Mouse (Mus musculus) gastrocnemius, postnatal 10 days (tissue): ENCODE results near the gene Adamts10. TPM values are rescaled to one million over a fixed set of nuclear protein-coding genes. Genes with fewer than 3 reads are reported as not detected.

Source experiments
- DNase-seq: peaks from one replicate; pipeline ENCODE4 v3.0.0; 2021; ENCODE audit warnings: mixed read lengths
- total RNA-seq, 2 experiments: library from RNA; stranded (reverse); gene quantifications; 2 replicates each; pipeline ENCODE4 v1.2.3; 2021

Gene Adamts10
- total RNA-seq, 2 experiments from 2014 or later = 24.1 to 44.4 TPM

DNA sequence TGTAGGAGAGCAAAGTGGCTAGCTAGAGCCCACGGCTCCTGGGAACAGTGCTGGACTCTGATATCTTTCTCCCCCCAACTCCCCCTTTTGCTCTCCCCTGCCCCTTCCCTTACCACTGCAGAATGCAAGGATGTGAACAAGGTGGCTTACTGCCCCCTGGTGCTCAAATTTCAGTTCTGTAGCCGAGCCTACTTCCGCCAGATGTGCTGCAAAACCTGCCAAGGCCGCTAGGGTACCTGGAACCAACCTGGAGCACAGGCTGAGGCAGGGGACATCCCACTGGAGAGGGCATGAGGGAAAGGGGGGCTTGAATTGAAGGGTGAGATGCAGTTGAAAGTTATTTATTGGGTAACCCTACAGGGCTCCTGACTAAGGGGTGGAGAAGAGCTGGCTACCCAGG lies 29.0 kb downstream of the Adamts10 start:
- peak; percentile 43 for DNase-seq

DNA sequence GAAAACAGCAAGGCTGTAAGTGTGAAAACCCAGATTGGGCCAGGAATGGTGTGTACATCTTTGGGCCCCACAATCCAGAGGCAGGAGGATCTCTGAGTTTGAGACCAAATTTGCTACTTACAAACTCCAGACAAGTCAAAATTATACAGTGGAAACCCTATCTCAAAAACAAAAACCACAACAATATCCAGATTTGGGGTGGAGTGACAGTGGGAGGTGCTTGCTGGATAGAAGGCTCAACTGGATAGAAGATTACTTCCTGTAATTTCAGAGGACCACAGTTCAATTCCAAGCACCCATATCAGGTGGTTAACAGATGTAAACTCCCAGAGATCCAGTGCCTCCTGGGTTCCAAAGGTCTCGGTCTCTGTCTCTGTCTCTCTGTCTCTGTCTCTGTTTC lies 30.5 kb downstream of the Adamts10 start:
- DNase-seq = no peak

DNA sequence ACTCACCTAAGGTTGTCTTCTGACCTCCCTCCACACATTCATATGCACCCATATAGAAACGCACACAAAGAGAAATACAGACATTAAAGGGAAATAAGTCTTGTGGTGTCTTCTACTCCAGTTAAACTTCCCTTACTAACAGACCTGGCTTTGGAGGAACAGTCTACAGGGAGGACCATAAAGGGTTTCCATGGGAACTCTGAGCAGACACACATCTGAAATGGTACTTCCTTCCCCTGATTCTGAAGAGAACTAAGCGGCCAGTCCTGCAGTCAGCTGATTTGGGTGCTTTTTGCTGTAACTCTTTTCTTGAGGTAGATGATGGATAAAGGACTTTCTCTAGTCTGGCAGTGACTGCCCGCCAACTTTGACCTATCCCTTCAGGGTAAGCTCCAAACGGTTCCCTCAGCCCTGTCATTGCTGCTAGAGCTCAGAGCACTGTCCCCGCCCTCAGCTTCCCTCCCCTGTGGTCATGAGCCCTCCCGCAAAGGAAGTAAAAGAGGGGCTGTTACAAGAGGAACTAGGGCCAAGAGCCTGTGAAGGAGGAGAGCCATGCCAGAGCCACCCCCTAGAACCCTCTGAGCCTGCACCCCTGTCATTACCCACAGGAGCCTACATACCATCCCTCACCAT lies 31.3 kb downstream of the Adamts10 start, which contains the start of gene Myo1f:
TSS of gene Myo1f (plus strand) at position 485 of the 633 bp plus-strand sequence.
- DNase-seq = no peak

DNA sequence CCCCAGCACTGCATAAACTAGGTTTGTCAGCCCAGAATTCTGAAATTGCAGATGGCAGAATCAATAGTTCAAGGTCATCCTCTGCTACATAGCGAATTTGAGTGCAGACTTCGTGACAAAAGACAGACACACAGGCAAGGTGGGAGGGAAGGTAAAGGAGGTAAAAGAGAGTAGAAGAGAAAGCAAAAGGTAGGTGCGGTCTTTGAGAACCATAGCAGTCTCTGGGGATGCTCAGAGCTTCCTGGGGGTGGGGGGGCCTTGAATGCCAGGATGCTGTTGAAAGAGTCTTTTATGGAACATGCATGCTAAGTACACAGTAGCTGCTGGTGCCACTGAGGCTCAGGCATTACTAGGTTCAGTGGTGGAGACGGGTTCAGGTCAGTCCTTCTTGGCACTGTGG lies 33.9 kb downstream of the Adamts10 start:
- no peak for DNase-seq

DNA sequence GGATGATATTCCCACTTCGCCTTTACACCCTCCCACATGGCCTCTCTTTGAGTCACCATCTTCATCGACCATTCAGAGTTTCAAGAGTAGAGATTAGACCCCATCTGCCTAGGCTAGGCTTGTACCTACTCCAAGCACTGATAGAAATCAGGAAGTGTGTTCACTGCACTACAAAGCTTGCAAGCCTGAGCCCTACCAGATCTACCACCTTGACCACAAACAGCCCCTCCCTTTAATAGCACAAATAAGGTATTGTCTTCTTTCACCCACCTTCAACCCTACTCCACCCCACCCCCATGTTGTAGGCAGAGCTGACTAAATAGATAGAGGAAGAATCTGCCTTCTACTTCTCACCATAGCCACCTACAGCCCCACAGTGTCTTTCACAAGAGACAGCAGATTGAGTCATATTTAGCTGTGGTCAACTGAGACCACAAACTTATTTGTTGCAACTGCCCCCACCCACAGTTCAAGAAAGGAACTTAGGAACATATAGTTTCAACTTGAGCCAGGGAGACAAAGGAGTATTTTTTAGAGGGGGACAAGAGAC lies 39.6 kb downstream of the Adamts10 start:
- DNase-seq = no peak

DNA sequence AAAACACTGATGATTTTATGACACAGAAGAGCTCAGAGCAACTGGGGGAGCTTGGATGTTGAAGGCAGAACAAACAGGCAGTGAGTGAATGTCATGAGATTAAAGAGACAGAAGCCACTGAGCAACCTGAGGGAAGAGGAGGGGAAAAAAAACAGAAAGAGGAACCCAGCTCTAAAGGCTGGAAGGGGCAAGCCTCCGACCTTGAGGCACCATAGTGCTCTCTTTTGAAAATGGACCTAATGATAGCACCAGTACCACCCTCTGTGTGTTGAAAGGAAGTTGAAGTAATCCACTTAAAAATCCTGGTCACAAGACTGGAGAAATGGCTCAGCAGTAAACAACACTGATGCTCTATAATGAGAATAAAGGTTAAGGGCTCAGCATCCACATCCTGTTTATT lies 40.6 kb downstream of the Adamts10 start:
- DNase-seq = no peak

DNA sequence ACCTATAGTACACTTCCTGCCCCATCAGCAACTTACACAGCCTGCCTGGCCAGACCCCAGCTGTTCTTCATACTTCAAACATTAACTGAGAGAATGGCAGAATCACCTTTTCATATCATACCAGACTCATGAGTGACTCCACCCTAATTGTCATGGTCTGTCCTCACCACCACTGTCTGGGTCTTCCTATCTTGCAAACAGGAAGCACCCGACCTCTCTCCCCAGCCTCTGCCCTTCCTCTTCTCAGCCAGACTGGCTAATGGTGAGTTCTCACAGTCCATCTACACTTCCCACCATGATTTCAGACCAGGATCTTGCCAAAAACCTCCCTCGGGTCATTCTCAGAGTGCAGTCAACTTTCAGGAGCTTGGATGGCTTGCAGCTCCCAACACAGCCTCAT lies 42.2 kb downstream of the Adamts10 start:
- DNase-seq = no peak

DNA sequence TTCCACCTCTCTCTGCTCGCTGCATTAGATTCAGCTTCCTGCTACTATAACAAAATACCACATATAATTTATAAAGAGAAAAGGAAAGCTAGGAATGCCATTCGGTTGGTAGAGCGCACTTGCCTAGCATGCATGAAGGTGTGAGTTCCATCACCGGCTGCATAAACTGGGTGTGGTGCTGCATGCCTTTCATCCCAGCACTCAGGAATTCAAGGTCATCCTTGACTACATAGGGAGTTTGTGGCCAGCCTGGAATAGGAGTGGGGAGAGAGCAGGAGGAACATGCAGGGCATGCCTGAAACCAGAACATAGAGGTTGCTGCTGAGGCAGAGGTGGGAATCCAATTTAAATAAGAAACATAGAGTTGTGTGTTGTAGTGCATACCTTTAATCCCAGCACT lies 60.1 kb downstream of the Adamts10 start:
- DNase-seq = no peak

DNA sequence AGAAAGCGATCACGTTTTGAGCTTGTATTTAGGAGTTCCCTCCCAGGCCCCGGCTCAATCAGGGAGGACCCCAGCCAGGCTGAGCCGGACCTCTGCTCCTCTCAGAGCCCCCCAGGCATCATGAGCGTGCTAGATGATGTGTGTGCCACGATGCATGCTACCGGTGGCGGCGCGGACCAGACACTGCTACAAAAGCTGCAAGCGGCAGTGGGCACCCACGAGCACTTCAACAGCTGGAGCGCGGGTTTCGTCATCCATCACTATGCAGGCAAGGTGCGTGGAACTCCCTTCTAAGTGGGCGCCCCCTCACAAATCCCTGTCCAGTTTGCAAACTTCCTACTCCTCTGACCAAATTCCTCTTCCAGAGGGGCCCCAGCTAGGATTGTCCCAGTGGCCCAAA lies 62.0 kb downstream of the Adamts10 start:
- no peak for DNase-seq

DNA sequence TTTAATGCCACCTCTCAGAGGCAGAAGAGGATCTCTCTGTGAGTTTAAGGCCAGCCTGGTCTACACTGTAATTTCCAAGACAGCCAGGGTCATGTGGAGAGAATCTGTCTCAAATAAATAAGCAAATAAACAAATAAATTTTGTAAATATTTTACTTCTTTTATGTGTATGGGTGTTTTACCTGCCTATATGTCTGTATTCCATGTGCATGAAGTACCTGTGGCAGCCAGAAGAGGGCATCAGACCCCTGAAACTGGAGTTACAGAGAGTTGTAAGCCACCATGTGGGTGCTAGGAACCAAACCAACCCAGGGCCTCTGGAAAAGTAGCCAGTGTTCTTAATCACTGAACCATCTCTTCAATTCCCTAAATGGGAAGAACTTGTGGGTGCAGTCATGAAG lies 73.3 kb downstream of the Adamts10 start:
- DNase-seq = no peak

DNA sequence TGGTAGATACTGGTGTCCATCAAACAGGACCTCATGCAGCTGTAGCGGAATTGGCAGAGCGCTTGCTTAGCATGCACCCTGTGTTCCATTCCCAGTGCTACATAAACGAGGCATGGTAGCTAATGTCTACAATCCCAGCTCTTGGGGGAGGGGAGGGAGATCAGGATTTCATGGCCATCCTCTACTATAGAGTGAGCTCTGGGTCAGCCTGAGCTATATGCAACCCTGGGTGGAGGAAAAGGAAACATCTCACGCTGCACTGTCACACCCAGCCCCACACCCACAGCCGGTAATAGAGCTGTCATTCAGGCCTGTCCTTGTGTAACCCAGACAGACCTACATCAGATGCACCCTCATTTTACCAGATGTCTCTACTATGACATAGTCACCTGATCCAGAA lies 74.5 kb downstream of the Adamts10 start:
- DNase-seq = no peak

DNA sequence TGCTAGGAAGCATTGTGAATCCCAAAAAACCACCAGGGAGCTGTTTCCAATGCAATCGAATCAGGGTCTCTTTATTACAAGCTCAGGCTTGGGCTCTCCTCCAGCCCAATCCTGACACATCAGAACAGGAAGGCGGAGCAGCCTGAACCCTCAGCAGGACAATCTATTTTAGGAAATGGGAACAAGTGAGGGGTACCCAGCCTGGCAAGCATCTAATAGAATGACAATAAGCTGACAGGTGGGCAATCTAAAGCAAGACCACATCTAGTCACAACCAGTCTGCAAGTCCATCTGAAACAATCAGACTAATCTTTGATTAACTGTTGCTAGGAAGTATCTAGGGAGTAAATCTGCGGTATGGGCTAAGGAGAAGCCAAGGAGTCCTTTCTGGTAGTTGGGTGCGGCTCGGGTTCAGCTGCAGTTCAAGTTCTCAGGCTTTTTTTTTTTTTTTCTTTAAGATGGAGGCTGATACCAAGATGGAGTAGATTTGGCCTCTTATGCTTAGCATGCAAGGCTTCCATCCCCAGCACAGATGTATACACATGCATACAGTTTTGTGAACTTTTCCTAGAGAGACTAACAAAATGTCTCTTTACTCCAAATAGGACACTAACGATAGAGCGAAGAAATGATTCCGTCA lies 76.0 kb downstream of the Adamts10 start:
- DNase-seq = no peak

DNA sequence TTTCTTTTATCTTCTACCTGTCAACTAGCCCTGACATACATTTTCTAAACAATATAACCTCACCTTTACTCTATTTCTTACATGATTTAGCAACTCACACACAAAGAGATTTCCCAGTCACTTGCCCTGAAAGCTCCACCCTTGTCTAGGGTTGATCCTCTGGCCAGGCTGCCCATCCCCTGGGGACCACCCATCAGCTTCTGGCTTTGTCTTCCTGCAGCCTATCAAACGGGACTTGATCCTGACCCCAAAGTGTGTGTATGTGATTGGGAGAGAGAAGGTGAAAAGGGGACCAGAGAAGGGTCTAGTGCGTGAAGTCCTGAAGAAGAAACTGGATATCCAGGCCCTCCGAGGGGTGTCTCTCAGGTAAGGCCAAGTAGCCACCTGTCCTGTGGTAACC lies 76.8 kb downstream of the Adamts10 start:
- no peak for DNase-seq

DNA sequence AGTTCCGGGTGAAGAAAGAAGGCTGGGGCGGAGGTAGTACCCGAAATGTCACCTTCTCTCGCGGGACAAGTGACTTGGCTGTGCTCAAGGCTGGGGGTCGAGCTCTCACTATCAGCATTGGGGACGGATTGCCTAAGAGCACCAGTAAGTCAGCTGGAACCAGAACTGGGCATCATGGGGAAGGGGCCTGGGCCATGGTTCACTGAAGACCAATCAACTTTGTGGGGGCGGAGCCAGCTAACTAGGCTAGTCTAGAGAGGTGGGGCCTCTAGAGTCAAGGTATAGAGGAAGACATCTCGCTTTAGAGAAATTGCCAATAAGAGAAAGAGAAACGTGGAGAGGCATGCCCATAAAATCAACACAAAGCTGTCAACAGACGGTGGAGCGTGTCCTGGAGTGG lies 77.9 kb downstream of the Adamts10 start:
- no peak for DNase-seq

Other genes with a start within 250 kb of the Adamts10 start
- gene Zfp955b, start 234.7 kb upstream of the Adamts10 start, total RNA-seq = 10 to 100 TPM; 13.2 to 16.3 TPM
- 1 to 10 TPM; 6.8 to 7.9 TPM for gene Zfp81, start 165.3 kb upstream of the Adamts10 start, total RNA-seq
- 1 to 10 TPM; 5.6 to 7.3 TPM for gene Zfp101, start 129.6 kb upstream of the Adamts10 start, total RNA-seq
- not detected for gene Actl9, start 91.3 kb upstream of the Adamts10 start, total RNA-seq
- 1 to 10 TPM; 1.2 to 2.5 TPM for gene Myo1f, start 31.5 kb downstream of the Adamts10 start, total RNA-seq
- gene Zfp414, start 104.9 kb downstream of the Adamts10 start, total RNA-seq = 10 to 100 TPM; 18.1 to 21.5 TPM
- gene Pram1, start 113.9 kb downstream of the Adamts10 start, total RNA-seq = under 1 TPM; 0.40 to 0.54 TPM
- gene Hnrnpm, start 162.7 kb downstream of the Adamts10 start, total RNA-seq = 100 to 1,000 TPM in 1 of 2 experiments, 10 to 100 TPM in 1; 85.1 to 108 TPM
- gene March2, start 194.5 kb downstream of the Adamts10 start, total RNA-seq = 10 to 100 TPM; 73.2 to 77.9 TPM
- gene Rab11b, start 236.3 kb downstream of the Adamts10 start, total RNA-seq = 100 to 1,000 TPM; 166 to 186 TPM